In genomic region chr4:106776998-106777397, GRCm38 (mm10) we compare ENCODE assay signal across 8 mouse cellular contexts. TPM values are rescaled to one million over a fixed set of nuclear protein-coding genes. Genes with fewer than 3 reads are reported as not detected.
A peak's percentile ranks its signal among the peaks of the same experiment; 100 is the strongest.
DNase-seq lines count a peak whose midpoint lies in the region; ATAC-seq and TF ChIP-seq lines count a peak whose summit lies in the region.

No protein-coding gene starts in this region.

- H3K9me3 ChIP-seq in ES-E14 (ENCODE audit: control insufficient read depth, insufficient read depth, low read depth, low read length): no peaks in the 10 kb centered on the region
- H3K9me3 ChIP-seq in embryonic facial prominence, embryonic 11.5 days (replicated peaks; ENCODE audit: control insufficient read depth, low read length): no peaks in the 10 kb centered on the region
- no peaks in the 10 kb centered on the region for H3K9me3 ChIP-seq in midbrain, embryonic 13.5 days

- ATAC-seq in embryonic facial prominence, embryonic 11.5 days (replicated peaks; ENCODE audit: insufficient number of reproducible peaks, low FRiP score, low TSS enrichment, low read depth): no peak
- peak; percentile 62 for ATAC-seq in midbrain, embryonic 13.5 days
- no peak for ATAC-seq in megakaryocyte, adult 5-6 weeks (ENCODE audit: poor library complexity, severe bottlenecking)

- no peak overlapping the region for H3K4me3 ChIP-seq in ES-E14 (ENCODE audit: insufficient read depth in 1 of 2, low read depth in 1 of 2, low read length in 2 of 2, poor library complexity in 1 of 2, severe bottlenecking in 1 of 2)
- no peak overlapping the region for H3K4me3 ChIP-seq in embryonic facial prominence, embryonic 11.5 days (ENCODE audit: low read depth, low read length)
- no peak overlapping the region for H3K4me3 ChIP-seq in midbrain, embryonic 13.5 days (replicated peaks)

- WGBS in embryonic facial prominence, embryonic 11.5 days: 31% methylated on average over 3 of the region's 3 CpGs
- WGBS in midbrain, embryonic 13.5 days: 30% methylated on average over 3 of the region's 3 CpGs

- no peak overlapping the region for H3K9ac ChIP-seq in ES-E14 (ENCODE audit: insufficient read depth, low read depth, low read length, poor library complexity, severe bottlenecking)
- no peak overlapping the region for H3K9ac ChIP-seq in embryonic facial prominence, embryonic 11.5 days (replicated peaks; ENCODE audit: low read length)
- H3K9ac ChIP-seq in midbrain, embryonic 13.5 days (replicated peaks): no peak overlapping the region

- H3K36me3 ChIP-seq in ES-E14 (ENCODE audit: control insufficient read depth, insufficient read depth, low read length, poor library complexity, severe bottlenecking): no peaks in the 10 kb centered on the region
- H3K36me3 ChIP-seq in embryonic facial prominence, embryonic 11.5 days (replicated peaks; ENCODE audit: control insufficient read depth, insufficient read depth, low read depth, low read length): no peaks in the 10 kb centered on the region
- H3K36me3 ChIP-seq in midbrain, embryonic 13.5 days: no peaks in the 10 kb centered on the region

- H3K27me3 ChIP-seq in embryonic facial prominence, embryonic 11.5 days (ENCODE audit: control insufficient read depth, insufficient read depth, low read length): no peaks in the 10 kb centered on the region
- H3K27me3 ChIP-seq in midbrain, embryonic 13.5 days: no peaks in the 10 kb centered on the region

- in situ Hi-C loops in ES-E14 (cut with MboI; ENCODE audit: low sequenced_read_pairs in 2 of 2, unreplicated experiment in 2 of 2): no loop called here

- no peak overlapping the region for H3K27ac ChIP-seq in ES-E14 (ENCODE audit: insufficient read depth, low read depth, low read length, poor library complexity, severe bottlenecking)
- no peak overlapping the region for H3K27ac ChIP-seq in embryonic facial prominence, embryonic 11.5 days (replicated peaks; ENCODE audit: low read depth, low read length)
- H3K27ac ChIP-seq in midbrain, embryonic 13.5 days: peak overlapping the region; percentile 59; the same call in 1 of the 2 replicates

- no peak overlapping the region for H3K4me2 ChIP-seq in embryonic facial prominence, embryonic 11.5 days (ENCODE audit: low read depth, low read length)
- H3K4me2 ChIP-seq in midbrain, embryonic 13.5 days (replicated peaks): no peak overlapping the region

- peak; percentile 25 for DNase-seq in ES-E14 (ENCODE audit: low read depth, low spot score)
- peak; percentile 81 for DNase-seq in embryonic facial prominence, embryonic 11.5 days (ENCODE audit: low spot score)
- peak; percentile 56 to 79 for DNase-seq in layer of hippocampus, adult 18-20 months (ENCODE audit: low spot score in 2 of 2)
- DNase-seq in liver: no peak
- no peak for DNase-seq in kidney, adult 9 months
- DNase-seq in kidney, postnatal 25 days: no peak

- no peaks in the 10 kb centered on the region for H3K4me1 ChIP-seq in ES-E14 (ENCODE audit: control insufficient read depth in 2 of 2, insufficient read depth in 2 of 2, low read length in 2 of 2, poor library complexity in 1 of 2)
- H3K4me1 ChIP-seq in embryonic facial prominence, embryonic 11.5 days (ENCODE audit: control insufficient read depth, insufficient read depth, low read length): no peaks in the 10 kb centered on the region
- peaks cover 52% of the 10 kb centered on the region for H3K4me1 ChIP-seq in midbrain, embryonic 13.5 days (replicated peaks)

TF ChIP-seq in ES-E14, 5 proteins besides CTCF, POLR2A, EP300 and RAD21:
- TF ChIP-seq ZC3H11A (IDR thresholded peaks at IDR 0.05; ENCODE audit: borderline replicate concordance, low read depth, low read length): no peak
- TF ChIP-seq CHD2 (IDR thresholded peaks at IDR 0.05; ENCODE audit: low read depth, low read length): no peak
- no peak for TF ChIP-seq ZNF384 (IDR thresholded peaks at IDR 0.05; ENCODE audit: low read depth, low read length)
- TF ChIP-seq MAFK (IDR thresholded peaks at IDR 0.05; ENCODE audit: insufficient read depth, low read depth, low read length): no peak
- no peak for TF ChIP-seq HCFC1 (IDR thresholded peaks at IDR 0.05; ENCODE audit: borderline replicate concordance, insufficient read depth, low read length)
TF ChIP-seq in ES-E14: peak in this region for 0.

RNA-seq across cellular contexts. Expression of gene Acot11, which starts 27.8 kb away (rescaled TPM):
- 2.1 and 2.5 TPM in 2 replicates for total RNA-seq in ES-E14 (2012; rRNA removed)
- 1.1 and 1.2 TPM in 2 replicates for polyA plus RNA-seq in embryonic facial prominence, embryonic 11.5 days (2014; fragmentation: Nextera tagmentation; extraction: Ambion mirVana)
- 10 to 100 TPM; 46.7 to 52.6 TPM for total RNA-seq in layer of hippocampus, adult 18-20 months (2021)
- polyA plus RNA-seq in midbrain, embryonic 13.5 days (2015; fragmentation: Nextera tagmentation; extraction: Ambion mirVana): 1.00 and 1.4 TPM in 2 replicates
- total RNA-seq in megakaryocyte, adult 5-6 weeks (2015): 10.6 and 11.9 TPM in 2 replicates
- total RNA-seq in megakaryocyte, adult 5-6 weeks (2017): 9.6 and 10.9 TPM in 2 replicates

RNA-seq across cellular contexts. Expression of gene Fam151a, which starts 43.3 kb away (rescaled TPM):
- 1.4 and 2.2 TPM in 2 replicates for total RNA-seq in ES-E14 (2012; rRNA removed)
- 0.15 TPM in 2 replicates for polyA plus RNA-seq in embryonic facial prominence, embryonic 11.5 days (2014; fragmentation: Nextera tagmentation; extraction: Ambion mirVana)
- not detected for total RNA-seq in layer of hippocampus, adult 18-20 months (2021)
- polyA plus RNA-seq in midbrain, embryonic 13.5 days (2015; fragmentation: Nextera tagmentation; extraction: Ambion mirVana): not detected in 2 replicates
- not detected in 2 replicates for total RNA-seq in megakaryocyte, adult 5-6 weeks (2015)
- 0.37 TPM in 1 of 2 replicates, not detected in the other for total RNA-seq in megakaryocyte, adult 5-6 weeks (2017)

RNA-seq across cellular contexts. Expression of gene Mroh7, which starts 46.3 kb away (rescaled TPM):
- 0.45 and 0.63 TPM in 2 replicates for total RNA-seq in ES-E14 (2012; rRNA removed)
- 0.11 TPM in 1 of 2 replicates, not detected in the other for polyA plus RNA-seq in embryonic facial prominence, embryonic 11.5 days (2014; fragmentation: Nextera tagmentation; extraction: Ambion mirVana)
- total RNA-seq in layer of hippocampus, adult 18-20 months (2021): 1 to 10 TPM; 4.1 to 5.0 TPM
- 0.17 and 0.22 TPM in 2 replicates for polyA plus RNA-seq in midbrain, embryonic 13.5 days (2015; fragmentation: Nextera tagmentation; extraction: Ambion mirVana)
- 0.13 TPM in 1 of 2 replicates, not detected in the other for total RNA-seq in megakaryocyte, adult 5-6 weeks (2015)
- total RNA-seq in megakaryocyte, adult 5-6 weeks (2017): not detected in 2 replicates

Comparison
In these comparisons a context has a peak if more than half of its experiments do, and no peak if none do; other contexts are left out.
1. DNase-seq: peak in ES-E14 (single experiment), embryonic facial prominence, embryonic 11.5 days (single experiment) and layer of hippocampus, adult 18-20 months (2 of 2); none in liver (single experiment), kidney, adult 9 months (single experiment) and kidney, postnatal 25 days (0 of 2).